Mouse (Mus musculus) limb, embryonic 12.5 days (tissue): ENCODE results near the gene 4921524J17Rik. TPM values are rescaled to one million over a fixed set of nuclear protein-coding genes. Genes with fewer than 3 reads are reported as not detected.
A peak's percentile ranks its signal among the peaks of the same experiment; 100 is the strongest.

ENCODE experiments used
- ATAC-seq: fragments of 200-750 bp; cut with Nextera tagmentation; 2 replicates; pipeline ENCODE4 v1.8.0; 2017; ENCODE audit warnings: low read depth, moderate TSS enrichment; ENCODE audit not compliant: insufficient number of reproducible peaks, insufficient read depth, low FRiP score, low TSS enrichment
- H3K27ac ChIP-seq: fragments of 300-500 bp; sonication (generic); 2 replicates; pipeline ENCODE4 v1.5.1; 2016; ENCODE audit warnings: mild to moderate bottlenecking, moderate library complexity
- H3K27me3 ChIP-seq: fragments of 300-500 bp; sonication (generic); 2 replicates; pipeline ENCODE4 v1.6.1; 2016; ENCODE audit warnings: mild to moderate bottlenecking, moderate library complexity
- H3K36me3 ChIP-seq: fragments of 300-500 bp; sonication (generic); 2 replicates; pipeline ENCODE4 v1.6.1; 2016; ENCODE audit warnings: mild to moderate bottlenecking, moderate library complexity
- H3K4me1 ChIP-seq: fragments of 300-500 bp; sonication (generic); replicated peaks from 2 replicates; pipeline ENCODE4 v1.6.1; 2016
- H3K4me2 ChIP-seq: fragments of 300-500 bp; sonication (generic); 2 replicates; pipeline ENCODE4 v1.6.1; 2016; ENCODE audit warnings: mild to moderate bottlenecking, moderate library complexity
- H3K4me3 ChIP-seq: fragments of 300-500 bp; sonication (generic); replicated peaks from 2 replicates; pipeline ENCODE4 v1.5.1; 2016; ENCODE audit warnings: mild to moderate bottlenecking
- H3K9ac ChIP-seq: fragments of 300-500 bp; sonication (generic); replicated peaks from 2 replicates; pipeline ENCODE4 v1.6.1; 2016; ENCODE audit warnings: mild to moderate bottlenecking, moderate library complexity
- H3K9me3 ChIP-seq: fragments of 300-500 bp; sonication (generic); 2 replicates; pipeline ENCODE4 v1.6.1; 2016; ENCODE audit warnings: mild to moderate bottlenecking, moderate library complexity
- WGBS: fragments of 180-500 bp; shearing (Covaris S2); methylation state at CpG from one replicate; pipeline ENCODE4 v1.1.7; 2016; 5-methylcytosine and 5-hydroxymethylcytosine counted together
- polyA plus RNA-seq: library from polyadenylated mRNA; unstranded; fragments of >200 nt; fragmentation: Nextera tagmentation; extraction: Ambion mirVana; gene quantifications from 2 replicates; pipeline ENCODE4 v1.2.1, GENCODE M21; 2016

4921524J17Rik gene
- polyA plus RNA-seq, 1 experiment from 2014 or later, result 53.5 TPM

DNA sequence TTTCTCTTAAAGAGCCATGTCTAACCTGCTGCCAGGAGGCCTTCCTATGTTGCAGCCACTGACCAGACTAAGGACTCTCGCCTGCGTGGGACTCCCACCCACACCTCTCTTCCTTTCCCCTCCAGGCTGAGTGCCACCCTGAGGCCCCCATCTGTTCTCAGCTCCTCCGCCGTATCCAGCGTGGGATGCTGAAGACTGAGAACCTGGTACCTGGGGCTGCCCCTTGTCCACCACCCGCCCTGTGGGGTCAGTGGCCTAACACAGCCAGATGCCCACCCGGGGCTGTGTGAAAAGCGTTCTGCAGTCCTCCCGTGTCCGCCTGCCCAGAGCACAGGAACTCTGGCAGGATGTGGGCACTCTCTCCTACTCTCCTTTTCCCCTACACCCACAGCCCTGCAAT, 26.7 kb downstream of the 4921524J17Rik start:
- H3K36me3 ChIP-seq, result peaks cover 9% of the 10 kb centered on the region
- no peaks in the 10 kb centered on the region for H3K27me3 ChIP-seq
- no peak for ATAC-seq
- H3K9ac ChIP-seq, result no peak overlapping the region
- no peak overlapping the region for H3K4me3 ChIP-seq
- no peaks in the 10 kb centered on the region for H3K4me1 ChIP-seq
- no peak overlapping the region for H3K4me2 ChIP-seq
- H3K9me3 ChIP-seq, result no peaks in the 10 kb centered on the region
- H3K27ac ChIP-seq, result no peak overlapping the region
- WGBS, result 78% methylated on average over 10 of the region's 10 CpGs

DNA sequence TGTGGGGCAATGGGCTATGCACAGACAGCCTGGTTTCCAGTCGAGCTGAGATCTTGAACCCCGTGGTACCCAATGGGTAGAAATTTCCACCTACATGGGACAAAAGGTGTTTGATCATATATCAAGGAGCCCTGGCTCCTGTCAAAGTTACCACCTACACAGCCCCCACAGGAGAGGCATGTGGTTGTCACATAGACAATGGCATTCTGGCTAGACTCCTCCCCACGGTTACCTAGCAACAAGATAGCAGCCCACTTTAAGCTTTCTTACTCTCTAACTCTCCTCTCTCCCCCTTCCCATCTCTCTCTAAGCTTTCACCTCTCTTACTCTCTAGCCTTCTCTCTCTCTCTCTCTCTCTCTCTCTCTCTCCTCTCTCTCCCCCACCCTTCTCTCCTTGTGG, 27.2 kb downstream of the 4921524J17Rik start:
- 53% methylated on average over 3 of the region's 3 CpGs for WGBS
- no peaks in the 10 kb centered on the region for H3K9me3 ChIP-seq
- no peak overlapping the region for H3K27ac ChIP-seq

DNA sequence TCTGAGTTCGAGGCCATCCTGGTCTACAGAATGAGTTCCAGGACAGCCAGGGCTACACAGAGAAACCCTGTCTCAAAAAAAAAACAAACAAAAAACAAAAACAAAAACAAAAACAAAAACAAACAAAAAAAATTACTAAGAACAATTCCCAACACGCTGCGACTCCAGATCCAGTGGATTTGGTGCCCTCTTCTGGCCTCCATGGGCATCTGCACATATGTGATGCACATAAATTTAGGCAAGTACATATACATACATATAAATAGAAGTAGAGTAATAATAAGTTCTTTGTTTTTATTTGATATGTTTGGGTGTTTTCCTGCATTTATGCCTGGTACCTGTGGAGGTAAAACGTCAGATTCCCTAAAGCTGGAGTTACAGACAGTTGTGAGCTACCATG, 34.1 kb downstream of the 4921524J17Rik start:
- Histone ChIP-seq H3K36me3 (no peaks in the 10 kb centered on the region), H3K9me3 (no peaks in the 10 kb centered on the region), H3K27me3 (no peaks in the 10 kb centered on the region), H3K4me1 (no peaks in the 10 kb centered on the region), H3K9ac (no peak overlapping the region), H3K4me2 (no peak overlapping the region), H3K27ac (no peak overlapping the region), H3K4me3 (no peak overlapping the region)
- ATAC-seq, result no peak
- WGBS, result 79% methylated on average over 4 of the region's 4 CpGs

More for the DNA sequence above, 27.2 kb downstream of the 4921524J17Rik start:
- Histone ChIP-seq H3K4me1 (no peaks in the 10 kb centered on the region), H3K27me3 (no peaks in the 10 kb centered on the region), H3K4me2 (no peak overlapping the region), H3K36me3 (peaks cover 9% of the 10 kb centered on the region), H3K4me3 (no peak overlapping the region), H3K9ac (no peak overlapping the region)
- no peak for ATAC-seq

DNA sequence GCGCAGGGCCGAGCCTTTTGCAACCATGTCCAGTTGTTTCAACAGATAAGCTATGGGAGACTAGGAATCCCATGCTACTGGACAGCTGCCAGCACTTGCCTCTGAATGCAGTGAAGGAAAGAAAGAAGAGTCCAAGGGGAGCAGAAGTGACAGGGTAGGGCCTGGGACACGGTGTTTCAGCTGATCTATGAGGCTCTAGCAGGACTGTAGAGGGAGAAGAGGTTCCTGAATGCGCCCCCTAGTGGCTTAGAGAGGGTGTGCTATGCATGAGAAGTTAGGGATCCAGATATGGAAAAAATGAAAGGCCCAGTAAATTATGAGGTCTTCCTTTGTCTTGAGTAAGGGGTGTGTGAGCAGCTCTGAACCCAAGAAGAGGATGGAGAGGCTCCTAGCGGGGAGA, 35.1 kb downstream of the 4921524J17Rik start:
- Histone ChIP-seq H3K4me2 (no peak overlapping the region), H3K27ac (no peak overlapping the region), H3K4me3 (no peak overlapping the region), H3K4me1 (no peaks in the 10 kb centered on the region), H3K27me3 (no peaks in the 10 kb centered on the region), H3K9ac (no peak overlapping the region), H3K9me3 (no peaks in the 10 kb centered on the region), H3K36me3 (no peaks in the 10 kb centered on the region)
- 44% methylated on average over 5 of the region's 5 CpGs for WGBS
- ATAC-seq, result no peak

DNA sequence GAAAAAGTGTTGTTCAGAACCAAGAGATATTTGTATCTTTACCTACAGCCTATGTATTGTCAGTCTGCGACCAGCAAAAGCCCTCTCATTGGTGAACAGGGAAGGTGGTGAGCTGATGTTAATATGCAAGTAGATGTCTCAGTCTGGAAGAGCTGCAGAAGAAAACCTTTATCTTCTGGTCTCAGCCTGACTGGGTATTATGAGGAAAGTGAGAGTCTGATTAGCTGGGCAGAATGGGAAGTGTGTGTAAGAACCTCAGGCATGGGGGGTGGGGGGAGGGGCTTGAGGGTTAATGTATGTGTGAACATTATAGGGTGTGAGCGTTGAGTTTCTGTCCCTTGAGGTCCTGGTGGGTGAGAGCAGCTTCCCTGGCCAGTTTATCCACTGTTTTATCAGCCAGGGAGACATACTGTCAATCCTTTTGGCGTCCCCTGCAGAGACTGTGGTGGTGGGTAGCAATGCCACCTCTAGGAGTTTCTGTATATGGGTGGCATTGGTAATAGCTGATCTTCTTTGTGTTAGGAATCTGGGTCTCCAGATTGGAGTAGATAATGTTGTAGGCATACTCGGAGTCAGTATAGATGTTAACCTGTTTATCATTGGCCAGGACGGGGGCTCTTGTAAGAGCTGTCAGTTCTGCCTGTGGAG, 36.1 kb downstream of the 4921524J17Rik start:
- WGBS, result 85% methylated on average over 5 of the region's 5 CpGs
- Histone ChIP-seq H3K27ac (no peak overlapping the region), H3K9ac (no peak overlapping the region), H3K9me3 (no peaks in the 10 kb centered on the region), H3K4me2 (no peak overlapping the region), H3K4me1 (no peaks in the 10 kb centered on the region), H3K36me3 (no peaks in the 10 kb centered on the region), H3K27me3 (no peaks in the 10 kb centered on the region), H3K4me3 (no peak overlapping the region)
- ATAC-seq, result no peak

DNA sequence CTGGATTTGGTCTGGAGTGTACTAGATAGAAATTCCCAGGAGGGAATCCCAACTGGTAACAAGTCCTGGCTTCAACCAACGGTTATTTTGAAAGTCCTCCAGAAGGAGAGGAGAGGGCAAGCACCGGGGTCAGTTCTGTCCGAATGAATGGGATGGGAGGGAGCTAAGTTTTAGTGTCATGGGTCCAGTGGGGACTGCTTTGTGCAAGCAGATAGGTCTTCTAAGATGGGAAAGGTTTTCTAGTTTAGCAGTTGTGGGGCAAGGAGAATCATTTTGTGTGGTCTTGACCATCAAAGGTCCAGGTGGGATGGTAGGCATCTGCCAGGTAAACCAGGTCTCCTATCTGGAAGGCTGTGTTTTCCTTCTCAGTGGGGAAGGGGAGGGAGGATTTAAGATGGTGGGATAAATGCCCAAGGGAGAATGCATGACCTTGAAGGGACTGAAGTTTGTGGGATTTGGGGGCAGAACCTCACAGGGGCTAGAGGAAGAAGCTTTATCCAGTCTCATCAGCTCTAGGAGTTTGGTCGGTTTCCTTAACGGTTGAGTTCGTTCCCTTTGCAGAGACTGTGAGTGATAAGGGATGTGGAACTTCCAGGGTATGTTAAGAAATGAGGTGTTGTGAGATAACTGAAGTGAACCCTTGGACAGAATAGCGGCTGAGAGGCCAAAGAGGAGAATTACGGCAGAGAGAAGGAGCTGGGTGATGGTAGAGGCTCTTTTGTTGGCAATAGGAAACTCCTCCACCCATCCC, 36.8 kb downstream of the 4921524J17Rik start:
- H3K27ac ChIP-seq, result no peak overlapping the region
- H3K9me3 ChIP-seq, result no peaks in the 10 kb centered on the region
- no peaks in the 10 kb centered on the region for H3K27me3 ChIP-seq
- no peak overlapping the region for H3K4me3 ChIP-seq
- no peaks in the 10 kb centered on the region for H3K36me3 ChIP-seq
- ATAC-seq, result no peak
- H3K9ac ChIP-seq, result no peak overlapping the region
- no peaks in the 10 kb centered on the region for H3K4me1 ChIP-seq
- no peak overlapping the region for H3K4me2 ChIP-seq
- 82% methylated on average over 8 of the region's 8 CpGs for WGBS

DNA sequence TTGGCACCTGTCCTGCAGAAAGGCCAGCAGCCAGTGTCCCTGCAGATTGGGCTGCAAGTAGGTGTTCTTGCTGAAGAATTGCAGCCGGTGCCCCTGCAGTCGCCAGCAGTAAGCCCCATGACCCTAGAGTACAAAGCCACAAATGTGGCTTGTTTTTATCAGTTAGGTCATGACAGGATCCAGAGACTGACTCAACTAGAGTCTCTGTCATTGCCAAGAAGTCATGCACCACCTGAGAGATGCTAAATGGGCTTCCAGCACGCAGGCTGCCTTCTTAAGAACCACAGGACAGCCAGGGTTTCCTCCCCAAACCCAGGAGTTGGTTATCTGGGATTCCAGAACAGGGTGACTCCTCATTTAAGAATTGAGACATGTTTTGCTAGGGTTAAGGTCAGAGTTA, 37.6 kb downstream of the 4921524J17Rik start:
- H3K9ac ChIP-seq, result no peak overlapping the region
- H3K4me3 ChIP-seq, result no peak overlapping the region
- no peaks in the 10 kb centered on the region for H3K4me1 ChIP-seq
- no peaks in the 10 kb centered on the region for H3K9me3 ChIP-seq
- H3K4me2 ChIP-seq, result no peak overlapping the region
- H3K27me3 ChIP-seq, result no peaks in the 10 kb centered on the region
- H3K36me3 ChIP-seq, result no peaks in the 10 kb centered on the region
- ATAC-seq, result no peak
- H3K27ac ChIP-seq, result no peak overlapping the region
- WGBS, result 68% methylated on average over 3 of the region's 3 CpGs

DNA sequence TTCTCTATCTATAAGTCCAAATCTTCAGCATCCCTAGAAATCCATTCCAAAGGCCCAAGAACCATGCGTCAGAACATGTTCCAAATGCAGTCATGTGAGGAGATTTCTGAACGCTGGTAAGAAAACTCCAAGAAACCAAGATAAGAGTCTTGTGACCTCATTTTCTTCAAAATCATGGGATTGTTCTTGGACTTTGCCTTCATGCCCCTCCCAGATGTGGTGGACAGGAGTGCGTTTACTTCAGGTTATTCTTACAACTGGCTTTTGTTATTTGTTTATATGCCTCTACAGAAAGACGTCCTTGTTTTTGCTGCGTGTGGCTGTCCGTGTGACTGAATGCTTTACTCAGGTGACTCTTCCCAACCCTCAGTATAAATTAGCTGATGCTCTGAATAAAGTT, 39.4 kb downstream of the 4921524J17Rik start:
- no peaks in the 10 kb centered on the region for H3K27me3 ChIP-seq
- WGBS, result 93% methylated on average over 6 of the region's 6 CpGs
- no peaks in the 10 kb centered on the region for H3K36me3 ChIP-seq
- H3K4me2 ChIP-seq, result no peak overlapping the region
- H3K4me1 ChIP-seq, result no peaks in the 10 kb centered on the region
- H3K9ac ChIP-seq, result no peak overlapping the region
- H3K4me3 ChIP-seq, result no peak overlapping the region
- no peak for ATAC-seq
- no peak overlapping the region for H3K27ac ChIP-seq
- H3K9me3 ChIP-seq, result no peaks in the 10 kb centered on the region

DNA sequence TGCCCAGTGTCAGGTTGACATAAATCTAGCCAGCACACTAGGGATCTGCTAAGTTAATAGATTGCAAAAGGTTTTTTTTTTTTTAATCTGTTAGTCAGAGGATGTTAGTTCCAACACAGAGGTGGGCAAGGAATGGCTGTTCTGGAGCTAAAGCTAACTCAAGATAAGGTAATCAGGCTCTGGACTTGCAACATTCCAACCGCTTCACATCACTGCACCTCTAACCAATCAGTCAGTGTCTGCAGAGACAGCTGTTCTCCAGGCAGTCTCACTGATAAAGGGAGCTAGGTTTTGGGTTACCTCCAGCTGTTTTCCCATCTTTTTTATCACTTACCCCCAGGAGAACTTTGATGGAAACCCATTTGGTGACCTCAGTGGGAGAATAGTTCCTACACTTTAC, 41.2 kb downstream of the 4921524J17Rik start:
- H3K4me2 ChIP-seq, result no peak overlapping the region
- H3K9me3 ChIP-seq, result no peaks in the 10 kb centered on the region
- H3K4me1 ChIP-seq, result no peaks in the 10 kb centered on the region
- H3K4me3 ChIP-seq, result no peak overlapping the region
- H3K9ac ChIP-seq, result no peak overlapping the region
- no peaks in the 10 kb centered on the region for H3K27me3 ChIP-seq
- no peaks in the 10 kb centered on the region for H3K36me3 ChIP-seq
- no peak for ATAC-seq
- WGBS, result 50% methylated on average over 1 of the region's 1 CpGs
- H3K27ac ChIP-seq, result no peak overlapping the region

DNA sequence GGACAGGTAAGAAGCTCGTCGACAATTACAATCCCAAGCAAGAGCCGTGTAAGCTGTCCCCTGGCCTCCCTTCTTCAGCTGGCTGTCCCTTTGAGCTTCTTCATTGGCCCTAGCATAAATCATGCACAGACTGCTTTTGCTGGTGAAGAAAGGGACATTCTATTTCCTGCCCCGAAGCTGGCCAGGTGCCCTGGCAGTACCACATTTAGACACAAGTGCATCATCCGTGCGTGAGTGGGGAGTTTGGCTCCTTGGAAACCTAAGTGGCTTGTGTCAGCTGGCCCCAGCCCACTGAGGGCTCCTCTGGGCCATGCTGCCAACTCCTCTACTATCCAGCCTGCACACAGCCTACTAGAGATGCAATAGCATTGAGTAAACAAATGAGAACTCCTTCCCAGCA, 46.4 kb downstream of the 4921524J17Rik start, which contains the start of gene Mylk3:
Mylk3 (minus strand) TSS at position 141 of the 400 bp plus-strand sequence.
- Histone ChIP-seq H3K27ac (no peak within 1 kb of the TSS), H3K27me3 (no peaks in the 10 kb centered on the region), H3K9ac (no peak within 1 kb of the TSS), H3K4me1 (peaks cover under 1% of the 10 kb centered on the region; the same call in 1 of the 2 replicates), H3K9me3 (no peaks in the 10 kb centered on the region), H3K4me3 (no peak within 1 kb of the TSS), H3K36me3 (no peaks in the 10 kb centered on the region), H3K4me2 (no peak within 1 kb of the TSS)
- ATAC-seq, result no peak
- 81% methylated on average over 6 of the region's 6 CpGs for WGBS

DNA sequence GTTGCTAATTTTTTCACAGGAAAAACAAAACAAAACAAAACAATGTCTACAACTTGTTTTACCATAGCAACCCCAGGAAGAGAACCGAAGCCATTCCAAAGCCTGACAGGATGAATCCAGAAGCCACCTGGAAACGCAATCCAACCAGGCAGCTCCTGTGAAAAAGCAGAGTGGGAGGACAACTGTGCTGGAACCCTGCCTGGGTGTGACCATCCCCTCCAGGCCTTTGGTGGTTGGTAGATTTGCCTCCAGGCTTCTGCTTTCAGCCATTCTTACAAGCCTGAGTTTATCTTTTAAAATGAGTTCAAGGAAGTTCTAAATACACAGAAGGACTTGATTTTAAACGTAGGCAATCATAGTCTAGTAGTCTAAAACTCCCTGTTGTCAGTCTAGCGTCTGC, 50.7 kb downstream of the 4921524J17Rik start:
- ATAC-seq, result no peak
- 76% methylated on average over 4 of the region's 4 CpGs for WGBS
- H3K36me3 ChIP-seq, result no peaks in the 10 kb centered on the region

More for the DNA sequence above, 50.7 kb downstream of the 4921524J17Rik start:
- H3K27ac ChIP-seq, result 0 out of 2 replicates have a peak overlapping the region, but pooled peaks have one; percentile 45
- no peak overlapping the region for H3K4me2 ChIP-seq
- H3K9me3 ChIP-seq, result no peaks in the 10 kb centered on the region
- H3K9ac ChIP-seq, result no peak overlapping the region
- H3K4me1 ChIP-seq, result peaks cover 28% of the 10 kb centered on the region
- H3K4me3 ChIP-seq, result no peak overlapping the region
- H3K27me3 ChIP-seq, result no peaks in the 10 kb centered on the region
